Mouse (Mus musculus): ENCODE measurements at regions not wholly inside any gene's neighbourhood (a gene's known extent, or its start where the extent isn't known, plus 50 kb on each side); places are given as distances from the start of the nearest gene placed in this dataset.

GRCm38 (mm10) chr4:73111311-73111710 lies 258.9 kb upstream of the Aldoart1 start:
- TF ChIP-seq CTCF (IDR thresholded peaks at IDR 0.05) = peak; percentile 62
- DNase-seq (ENCODE audit: extremely low spot score in 1 of 2, low spot score in 2 of 2) = peak in 1 of 2 experiments; percentile 7
- no peak overlapping the region for H3K4me3 ChIP-seq
- intact Hi-C loops (cut with DNase I) = no loop called here
- H3K27ac ChIP-seq = no peak overlapping the region

All from left cerebral cortex, adult 2 months (tissue).